19 mouse cellular contexts compared by ENCODE assay signal in genomic region chr15:83865626-83866025, GRCm38 (mm10).
"Had no signal": no experiment of that assay in that cellular context is flagged by ENCODE, and none has a peak within 500 bp of the region (broad histone marks: within the 10 kb centered on the region; RNA-seq: fewer than 3 reads in every experiment).

No protein-coding gene starts in this region.

- H3K27ac ChIP-seq: midbrain, embryonic 10.5 days; midbrain, embryonic 12.5 days; neural tube, embryonic 13.5 days; neural tube, embryonic 15.5 days; stomach, embryonic 15.5 days; stomach, postnatal 0 days had no signal

- H3K4me3 ChIP-seq: midbrain, embryonic 10.5 days; midbrain, embryonic 12.5 days; myocyte; neural tube, embryonic 13.5 days; neural tube, embryonic 15.5 days; stomach, embryonic 15.5 days had no signal

- DNase-seq: lung, adult 18-20 months; lung, embryonic 14.5 days; lung, postnatal 10 days; lung, postnatal 4 days; midbrain, embryonic 14.5 days; retina, postnatal 1 day; right cerebral cortex, adult 18-20 months; right cerebral cortex, postnatal 25 days; right cerebral cortex, postnatal 4 days; thymus, adult 2 months; thymus, postnatal 25 days; thymus, postnatal 4 days had no signal
